Comparison of ENCODE assay signal across 8 mouse cellular contexts in genomic region chr12:3759419-3759818, GRCm38 (mm10). TPM values are rescaled to one million over a fixed set of nuclear protein-coding genes. Genes with fewer than 3 reads are reported as not detected.
DNase-seq lines count a peak whose midpoint lies in the region; ATAC-seq lines count a peak whose summit lies in the region.

No protein-coding gene starts in this region.

- DNase-seq in embryo, embryonic 11 days, result peak; percentile 25
- DNase-seq in embryo, embryonic 10.5 days (ENCODE audit: low spot score), result no peak
- DNase-seq in gastrocnemius, postnatal 10 days, result peak; percentile 34
- DNase-seq in kidney, postnatal 10 days, result peak; percentile 80
- no peak for DNase-seq in cerebellum, adult 11 months
- no peak for DNase-seq in left cerebral cortex, adult 11 months (ENCODE audit: low spot score)

- ATAC-seq in activated CD4-positive, CD25-positive, alpha-beta regulatory T cell, adult 4 months, result peak; percentile 41
- ATAC-seq in megakaryocyte, adult 5-6 weeks (ENCODE audit: poor library complexity, severe bottlenecking), result peak; percentile 99

RNA-seq across cellular contexts. Expression of gene Dnmt3a, which starts 46.4 kb away (rescaled TPM):
- polyA plus RNA-seq in activated CD4-positive, CD25-positive, alpha-beta regulatory T cell, adult 4 months (2017; shearing (Covaris generic)), result 10 to 100 TPM; 17.9 to 22.9 TPM
- total RNA-seq in gastrocnemius, postnatal 10 days (2021), result 100 to 1,000 TPM; 154 to 172 TPM
- total RNA-seq in megakaryocyte, adult 5-6 weeks (2015), result 3.5 and 5.5 TPM in 2 replicates
- 5.3 and 13.8 TPM in 2 replicates for total RNA-seq in megakaryocyte, adult 5-6 weeks (2017)

Comparison
In these comparisons a context has a peak if more than half of its experiments do, and no peak if none do; other contexts are left out.
1. DNase-seq: peak in embryo, embryonic 11 days (single experiment), gastrocnemius, postnatal 10 days (single experiment) and kidney, postnatal 10 days (single experiment); none in embryo, embryonic 10.5 days (single experiment), cerebellum, adult 11 months (single experiment) and left cerebral cortex, adult 11 months (single experiment).
2. RNA of gene Dnmt3a, which starts 46.4 kb away (total RNA-seq): 154 to 172 TPM in gastrocnemius, postnatal 10 days; 3.5 to 13.8 TPM in megakaryocyte, adult 5-6 weeks; every median in the first group is over 10 times any median in the second.